Mouse (Mus musculus): ENCODE results near the gene Hmox2.

The Hmox2 gene

DNA sequence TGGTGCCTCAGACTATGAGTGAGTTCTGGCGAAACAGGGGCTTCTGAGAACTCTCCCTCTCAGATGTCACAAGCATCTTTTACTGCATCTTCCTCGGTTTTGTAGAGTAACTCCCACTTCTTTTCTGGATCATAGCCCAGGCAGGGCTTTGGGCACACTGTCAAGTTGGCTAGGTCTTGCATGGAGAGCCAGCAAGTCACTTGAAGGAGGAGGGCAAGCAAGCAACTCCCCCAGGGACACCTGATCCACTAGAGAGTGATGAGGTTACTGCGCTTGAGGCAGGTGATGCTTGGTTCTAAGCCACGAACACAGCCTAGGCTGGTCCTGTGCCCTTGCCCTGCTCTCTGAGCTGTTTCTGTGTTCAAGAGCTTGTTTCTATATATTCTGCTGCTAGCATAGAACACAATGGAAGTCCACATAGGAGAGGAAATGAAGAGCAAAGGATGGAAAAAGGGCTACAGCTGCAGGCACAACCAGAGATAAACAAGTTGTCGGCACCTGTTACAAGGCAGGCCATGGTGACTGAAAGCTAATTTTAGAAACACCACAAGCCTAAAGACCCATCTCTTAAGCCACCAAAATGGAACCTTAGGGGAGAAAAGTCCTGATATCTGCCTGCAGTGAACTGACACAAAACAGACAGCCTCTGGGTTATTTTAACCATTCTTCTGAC, 55.5 kb downstream of the Hmox2 start:
- DNase-seq (ENCODE audit: low read depth), result peak; percentile 75

DNA sequence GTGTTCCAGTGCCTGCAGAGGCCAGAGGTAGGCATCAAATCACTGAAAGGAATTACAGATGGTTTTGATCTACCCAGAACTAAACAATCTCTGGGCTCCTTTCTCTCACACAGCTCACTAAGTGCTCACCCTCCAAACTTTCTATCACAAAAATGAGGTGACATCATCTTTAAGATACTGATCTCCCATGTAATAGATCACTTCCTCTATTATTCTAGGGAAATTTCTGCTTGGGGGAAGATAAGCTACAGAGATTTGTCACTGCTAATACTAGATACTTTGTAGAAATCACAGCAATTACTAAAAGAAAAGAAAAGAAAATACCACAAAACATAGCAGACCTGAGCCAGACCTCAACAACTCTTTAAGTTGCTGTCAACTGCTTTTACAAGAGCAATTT, 56.4 kb downstream of the Hmox2 start:
- DNase-seq (ENCODE audit: low read depth), result no peak

DNA sequence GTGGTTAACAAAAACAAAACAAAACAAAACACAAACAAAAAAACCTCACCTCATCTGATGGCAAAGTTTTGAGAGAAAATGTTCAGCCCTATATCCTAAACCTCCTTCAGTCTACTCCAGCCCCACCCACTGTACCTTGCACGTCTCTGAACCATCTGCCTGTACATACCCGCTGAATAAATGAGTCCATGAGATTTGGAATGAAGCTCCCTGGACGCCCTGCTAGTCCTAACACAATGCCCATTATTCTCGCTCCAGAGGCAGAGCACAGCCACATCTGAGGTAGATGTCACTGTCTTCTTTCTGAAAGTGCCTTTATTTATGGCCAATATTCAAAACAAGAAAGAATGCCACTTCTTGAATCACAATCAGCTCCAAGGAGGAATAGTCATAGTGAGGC, 59.5 kb downstream of the Hmox2 start:
- no peak for DNase-seq (ENCODE audit: low read depth)

GRCm38 (mm10) chr16:4788176-4788575, 62.0 kb downstream of the Hmox2 start:
- no peak for DNase-seq (ENCODE audit: low read depth)

DNA sequence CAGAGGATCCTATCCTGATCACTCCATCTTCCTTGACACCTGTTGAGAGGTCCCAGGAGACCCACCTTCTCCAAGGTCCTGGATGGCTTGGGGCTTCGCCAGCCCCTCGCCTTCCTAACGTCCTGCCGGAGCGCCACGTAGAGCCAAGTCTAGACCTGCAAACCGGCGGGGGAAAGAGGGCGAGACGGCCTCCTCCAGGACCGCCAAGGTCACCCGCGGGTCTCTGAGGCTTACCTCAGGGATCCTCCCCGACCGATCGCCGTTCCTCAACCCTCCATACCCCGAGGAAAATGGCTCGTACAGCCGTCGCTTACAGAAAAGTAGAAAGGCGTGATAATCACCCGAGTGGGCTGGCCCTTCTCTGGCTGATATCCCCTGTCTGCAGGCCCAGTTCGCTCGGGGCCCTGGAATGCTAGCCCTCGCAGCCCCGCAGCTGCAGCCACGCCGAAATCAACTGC, 63.2 kb downstream of the Hmox2 start:
- DNase-seq (ENCODE audit: low read depth), result no peak

- peak; percentile 81 for DNase-seq (ENCODE audit: low read depth)
Measured at GRCm38 (mm10) chr16:4789810-4790559, 63.8 kb downstream of the Hmox2 start, which contains the start of gene Cdip1. Gene Cdip1 (minus strand): TSS chr16:4790292.

- DNase-seq (ENCODE audit: low read depth), result no peak
Measured at GRCm38 (mm10) chr16:4791332-4791731, 65.2 kb downstream of the Hmox2 start.

- no peak for DNase-seq (ENCODE audit: low read depth)
Measured at GRCm38 (mm10) chr16:4796631-4797030, 70.5 kb downstream of the Hmox2 start.

All from fibroblast of lung, adult 2 months (primary cell).